Mouse (Mus musculus): ENCODE measurements at regions not wholly inside any gene's neighbourhood (a gene's known extent, or its start where the extent isn't known, plus 50 kb on each side); places are given as distances from the start of the nearest gene placed in this dataset.

GRCm38 (mm10) chr2:128301709-128302108 is 175.9 kb downstream of the Bcl2l11 start:
- DNase-seq (ENCODE audit: low spot score in 2 of 2), result no peak

GRCm38 (mm10) chr2:128304063-128304712 is 178.3 kb downstream of the Bcl2l11 start:
- DNase-seq (ENCODE audit: low spot score in 2 of 2), result no peak

- DNase-seq (ENCODE audit: low spot score in 2 of 2), result no peak
Measured at GRCm38 (mm10) chr2:128306693-128307092, 180.9 kb downstream of the Bcl2l11 start.

GRCm38 (mm10) chr2:128309541-128310030 is 183.7 kb downstream of the Bcl2l11 start:
- DNase-seq (ENCODE audit: low spot score in 2 of 2), result no peak

- no peak for DNase-seq (ENCODE audit: low spot score in 2 of 2)
Measured at GRCm38 (mm10) chr2:128310081-128310480, 184.2 kb downstream of the Bcl2l11 start.

GRCm38 (mm10) chr2:128312084-128312594 is 186.3 kb downstream of the Bcl2l11 start:
- DNase-seq (ENCODE audit: low spot score in 2 of 2), result no peak

- DNase-seq (ENCODE audit: low spot score in 2 of 2), result no peak
Measured at GRCm38 (mm10) chr2:128312659-128313581, 187.1 kb downstream of the Bcl2l11 start.

GRCm38 (mm10) chr2:128313582-128313918 is 187.7 kb downstream of the Bcl2l11 start:
- no peak for DNase-seq (ENCODE audit: low spot score in 2 of 2)

- no peak for DNase-seq (ENCODE audit: low spot score in 2 of 2)
Measured at GRCm38 (mm10) chr2:128313948-128314347, 188.1 kb downstream of the Bcl2l11 start.

GRCm38 (mm10) chr2:128316516-128316915 is 190.7 kb downstream of the Bcl2l11 start:
- no peak for DNase-seq (ENCODE audit: low spot score in 2 of 2)

GRCm38 (mm10) chr2:128318266-128318665 is 192.4 kb downstream of the Bcl2l11 start:
- no peak for DNase-seq (ENCODE audit: low spot score in 2 of 2)

- DNase-seq (ENCODE audit: low spot score in 2 of 2), result no peak
Measured at GRCm38 (mm10) chr2:128318956-128319355, 193.1 kb downstream of the Bcl2l11 start.

GRCm38 (mm10) chr2:128321475-128321874 is 195.6 kb downstream of the Bcl2l11 start:
- DNase-seq (ENCODE audit: low spot score in 2 of 2), result no peak

GRCm38 (mm10) chr2:128324256-128325096 is 198.6 kb downstream of the Bcl2l11 start:
- DNase-seq (ENCODE audit: low spot score in 2 of 2), result no peak

GRCm38 (mm10) chr2:128325097-128325421 is 199.2 kb downstream of the Bcl2l11 start:
- no peak for DNase-seq (ENCODE audit: low spot score in 2 of 2)

- peak in 1 of 2 experiments; percentile 45 for DNase-seq (ENCODE audit: low spot score in 2 of 2)
Measured at GRCm38 (mm10) chr2:128325456-128325855, 199.6 kb downstream of the Bcl2l11 start.

- DNase-seq (ENCODE audit: low spot score in 2 of 2), result no peak
Measured at GRCm38 (mm10) chr2:128330833-128331232, 205.0 kb downstream of the Bcl2l11 start.

GRCm38 (mm10) chr2:128331275-128331674 is 205.4 kb downstream of the Bcl2l11 start:
- DNase-seq (ENCODE audit: low spot score in 2 of 2), result no peak

- no peak for DNase-seq (ENCODE audit: low spot score in 2 of 2)
Measured at GRCm38 (mm10) chr2:128331681-128332080, 205.8 kb downstream of the Bcl2l11 start.

- no peak for DNase-seq (ENCODE audit: low spot score in 2 of 2)
Measured at GRCm38 (mm10) chr2:128333401-128334142, 207.7 kb downstream of the Bcl2l11 start.

- DNase-seq (ENCODE audit: low spot score in 2 of 2), result no peak
Measured at GRCm38 (mm10) chr2:128334143-128334470, 208.3 kb downstream of the Bcl2l11 start.

All from spleen, postnatal 10 days (tissue).